Mouse (Mus musculus): ENCODE data around the gene Foxn1. TPM values are rescaled to one million over a fixed set of nuclear protein-coding genes. Genes with fewer than 3 reads are reported as not detected.
A peak's percentile ranks its signal among the peaks of the same experiment; 100 is the strongest.

Gene Foxn1
- polyA plus RNA-seq (2017; shearing (Covaris generic)) = under 1 TPM in 1 of 2 experiments, not detected in 1; 0.09 TPM

- ATAC-seq = no peak
Observed at GRCm38 (mm10) chr11:78386508-78387043, at the start of gene Foxn1. Gene Foxn1 (minus strand): TSS chr11:78386558.

GRCm38 (mm10) chr11:78435776-78436349, 49.5 kb upstream of the Foxn1 start:
- ATAC-seq = peak; percentile 53

DNA sequence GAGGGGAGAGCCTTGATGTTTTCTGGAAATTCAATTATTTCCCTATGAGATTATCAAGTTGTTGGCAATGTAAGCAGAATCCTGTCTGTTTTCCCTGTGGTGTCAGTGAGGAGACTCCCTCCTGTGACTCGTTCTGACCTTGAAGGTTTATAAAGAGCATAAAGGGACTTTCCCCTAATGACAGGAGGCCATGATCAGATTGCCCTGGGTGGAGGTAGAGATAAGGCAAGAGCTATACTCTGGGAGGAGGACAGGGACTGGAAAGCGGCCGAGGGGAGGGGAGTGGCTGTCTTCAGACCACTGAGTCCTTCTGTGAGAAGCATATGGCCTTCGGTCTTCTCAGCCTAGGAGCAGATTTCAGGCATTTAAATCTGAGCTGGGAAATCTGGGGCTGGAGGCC, 47.7 kb upstream of the Foxn1 start:
- ATAC-seq = no peak

DNA sequence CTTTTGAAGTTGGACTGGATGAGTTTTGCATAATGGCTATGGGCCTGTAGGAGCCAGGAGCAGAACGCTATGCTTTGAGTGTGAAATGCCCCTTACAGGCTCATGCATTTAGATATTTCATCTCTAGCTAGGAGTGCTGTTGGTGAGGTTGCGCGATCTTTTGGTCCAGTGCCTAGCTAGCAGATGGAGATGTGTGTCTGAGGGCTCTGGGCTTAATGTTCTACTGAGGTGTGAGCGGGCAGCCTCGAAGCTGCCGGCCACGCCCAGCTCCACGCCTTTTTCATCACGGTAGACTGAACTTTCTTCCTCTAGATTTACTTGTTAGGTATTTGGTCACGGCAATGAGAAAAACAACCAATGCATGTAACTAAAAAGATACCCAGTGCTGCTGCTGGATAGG, 44.8 kb upstream of the Foxn1 start:
- no peak for ATAC-seq

DNA sequence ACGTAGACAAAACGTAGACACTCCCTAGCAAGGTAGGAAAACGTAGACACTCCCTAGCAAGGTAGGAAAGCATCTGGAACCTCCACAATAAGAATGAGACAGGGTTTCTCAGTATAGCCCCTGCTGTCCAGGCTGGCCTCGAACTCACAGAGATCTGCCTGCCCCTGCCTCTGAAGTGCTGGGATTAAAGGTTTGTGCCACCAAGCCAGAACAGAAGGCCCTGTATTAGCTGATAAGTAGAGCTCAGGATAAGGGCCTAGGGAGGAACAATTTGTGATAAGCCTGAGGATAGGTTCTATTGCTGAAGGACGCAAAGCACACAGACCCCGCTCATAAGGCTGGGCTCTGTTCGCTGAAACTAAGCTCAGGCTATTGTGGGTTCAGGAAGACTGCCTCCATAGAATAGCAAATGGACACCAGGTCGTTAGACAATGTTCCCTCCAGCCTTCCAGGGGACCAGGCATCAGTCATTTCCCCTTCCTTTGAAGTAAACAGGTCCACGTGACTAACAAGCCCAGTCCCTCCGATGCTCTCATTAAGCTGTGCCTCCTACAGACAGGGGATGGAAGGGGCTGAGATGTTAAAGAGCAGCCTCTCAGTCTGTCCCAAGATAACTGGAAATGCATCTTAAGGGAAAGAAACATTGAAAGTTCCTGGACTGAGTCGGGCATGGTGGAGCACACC, 44.0 kb upstream of the Foxn1 start:
- ATAC-seq = no peak

GRCm38 (mm10) chr11:78428309-78428708, 42.0 kb upstream of the Foxn1 start:
- no peak for ATAC-seq

- no peak for ATAC-seq
Observed at GRCm38 (mm10) chr11:78427655-78428054, 41.3 kb upstream of the Foxn1 start.

GRCm38 (mm10) chr11:78425572-78425971, 39.2 kb upstream of the Foxn1 start:
- no peak for ATAC-seq

DNA sequence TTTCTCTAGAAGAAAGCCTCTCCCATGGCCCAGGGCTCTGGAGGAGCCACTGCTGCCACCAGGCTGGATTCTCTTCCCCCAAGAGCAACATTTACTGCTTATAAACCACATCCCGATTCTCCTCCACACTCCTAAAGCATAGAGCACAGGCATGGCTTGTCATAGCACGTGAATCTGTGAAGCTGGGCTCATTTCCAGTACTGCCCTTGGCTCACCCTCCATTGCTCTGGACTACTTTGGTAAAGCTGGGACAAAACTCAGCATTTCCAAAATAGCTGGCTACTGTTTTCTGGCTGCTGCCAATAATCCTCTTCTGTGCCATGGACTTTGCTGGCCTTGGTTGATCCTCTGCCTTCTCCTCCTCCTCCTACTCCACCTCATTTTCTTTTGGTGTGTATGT, 38.0 kb upstream of the Foxn1 start:
- ATAC-seq = no peak

DNA sequence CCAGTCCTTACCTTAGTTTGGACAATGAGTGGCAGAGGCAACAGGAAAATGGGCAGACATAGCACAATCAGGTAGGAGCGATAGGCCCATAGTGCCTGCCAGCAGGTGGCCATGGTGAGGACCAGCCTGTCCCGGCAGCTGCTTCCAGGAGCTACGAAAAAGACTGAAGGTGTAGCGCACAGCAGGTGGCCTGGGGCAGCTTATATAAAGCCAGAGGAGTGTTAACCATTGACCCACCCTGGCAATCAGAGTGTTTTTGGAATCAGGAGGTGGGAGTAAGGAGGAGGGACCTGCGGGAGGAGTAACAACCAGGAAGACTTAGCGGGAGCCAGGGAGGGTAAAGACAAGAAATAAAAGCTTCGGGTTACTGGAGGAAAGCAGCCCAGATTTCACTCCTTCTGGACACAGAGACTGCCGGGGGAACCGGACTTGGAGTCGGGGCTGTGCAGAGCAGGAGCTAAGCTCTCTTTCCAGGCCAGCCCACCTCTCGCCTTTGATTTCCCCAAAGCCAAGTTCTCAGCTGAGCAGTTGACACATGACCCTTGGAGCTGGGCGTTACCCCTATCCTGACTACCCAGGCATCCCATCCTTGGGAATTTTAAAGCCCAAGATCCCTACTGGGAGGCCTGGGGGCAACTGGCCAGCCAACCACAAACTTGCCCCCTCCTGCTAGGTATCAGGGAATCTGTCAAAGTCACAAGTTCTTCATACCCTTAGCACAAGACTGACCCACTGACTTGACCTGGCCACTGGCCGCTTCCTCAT, 35.9 kb upstream of the Foxn1 start, which contains the start of gene Slc13a2:
Gene Slc13a2, minus strand, starts transcription at position 163 of the 765 bp plus-strand sequence.
- no peak for ATAC-seq

GRCm38 (mm10) chr11:78421201-78422009, 35.0 kb upstream of the Foxn1 start:
- ATAC-seq = no peak

- ATAC-seq = no peak
Observed at GRCm38 (mm10) chr11:78420263-78420889, 34.0 kb upstream of the Foxn1 start.

DNA sequence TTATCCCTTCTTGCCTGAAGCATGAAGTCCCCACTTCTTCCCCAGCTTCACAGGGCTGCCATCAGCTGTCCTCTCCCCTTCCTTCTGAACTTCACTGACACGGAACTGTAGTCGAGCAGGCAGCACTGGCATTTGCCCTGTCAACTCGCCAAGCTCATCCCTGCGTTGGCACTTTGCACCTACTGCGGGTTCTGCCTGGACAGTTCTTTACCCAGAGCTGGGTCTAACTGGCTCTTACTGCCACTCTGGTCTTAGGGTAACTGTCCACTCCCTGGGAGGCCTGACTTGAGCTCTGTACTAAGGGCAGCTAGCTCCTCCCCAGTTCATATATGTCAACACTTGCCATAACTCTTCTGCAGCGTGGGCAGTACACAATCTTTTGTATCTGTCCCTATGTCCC, 30.5 kb upstream of the Foxn1 start:
- no peak for ATAC-seq

DNA sequence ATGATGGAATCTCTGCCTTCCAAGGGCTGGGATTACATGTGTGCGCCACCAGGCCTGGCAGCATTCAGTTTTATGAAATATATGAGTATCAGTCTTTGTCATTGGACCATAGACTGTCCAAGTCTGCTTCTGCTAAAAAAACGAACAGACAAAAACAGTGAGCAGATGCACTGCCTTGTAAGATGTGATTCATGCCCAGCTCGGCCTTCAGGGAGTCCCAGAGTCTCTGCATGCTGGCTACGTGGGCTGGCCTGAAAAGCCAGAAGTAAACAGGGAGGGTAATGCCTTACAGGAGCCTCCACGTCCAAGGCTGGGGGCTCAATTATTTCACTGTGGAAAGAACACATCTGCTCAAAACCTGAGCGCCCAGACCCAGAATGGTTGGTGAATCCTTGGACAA, 26.5 kb upstream of the Foxn1 start:
- ATAC-seq = no peak

DNA sequence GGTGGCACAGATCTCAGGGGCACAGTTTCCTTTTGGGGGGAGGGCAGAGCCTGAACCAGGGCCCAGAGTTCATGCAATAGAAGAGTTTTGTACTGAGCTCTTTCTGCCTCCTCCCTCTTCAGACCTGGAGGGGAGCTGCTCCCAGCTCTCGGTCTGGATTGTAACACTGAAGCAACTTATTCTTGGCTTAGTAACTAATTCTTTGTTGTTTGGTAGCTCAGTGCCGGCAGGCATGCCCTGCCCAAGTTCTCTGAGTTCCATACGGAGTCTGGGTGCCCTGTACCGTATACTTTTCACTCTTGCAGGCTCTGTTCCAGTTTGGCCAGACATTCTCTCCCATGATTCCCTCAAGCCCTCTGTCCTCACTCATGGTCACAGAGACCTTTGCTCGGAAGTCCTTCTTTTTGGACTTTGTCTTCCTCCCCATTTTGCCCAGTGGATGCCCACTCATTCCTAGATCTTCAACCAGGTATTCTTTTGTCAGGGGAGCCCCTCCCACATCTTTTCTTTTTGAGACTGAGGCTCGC, 26.0 kb upstream of the Foxn1 start:
- ATAC-seq = no peak

GRCm38 (mm10) chr11:78411606-78412323, 25.4 kb upstream of the Foxn1 start:
- no peak for ATAC-seq

DNA sequence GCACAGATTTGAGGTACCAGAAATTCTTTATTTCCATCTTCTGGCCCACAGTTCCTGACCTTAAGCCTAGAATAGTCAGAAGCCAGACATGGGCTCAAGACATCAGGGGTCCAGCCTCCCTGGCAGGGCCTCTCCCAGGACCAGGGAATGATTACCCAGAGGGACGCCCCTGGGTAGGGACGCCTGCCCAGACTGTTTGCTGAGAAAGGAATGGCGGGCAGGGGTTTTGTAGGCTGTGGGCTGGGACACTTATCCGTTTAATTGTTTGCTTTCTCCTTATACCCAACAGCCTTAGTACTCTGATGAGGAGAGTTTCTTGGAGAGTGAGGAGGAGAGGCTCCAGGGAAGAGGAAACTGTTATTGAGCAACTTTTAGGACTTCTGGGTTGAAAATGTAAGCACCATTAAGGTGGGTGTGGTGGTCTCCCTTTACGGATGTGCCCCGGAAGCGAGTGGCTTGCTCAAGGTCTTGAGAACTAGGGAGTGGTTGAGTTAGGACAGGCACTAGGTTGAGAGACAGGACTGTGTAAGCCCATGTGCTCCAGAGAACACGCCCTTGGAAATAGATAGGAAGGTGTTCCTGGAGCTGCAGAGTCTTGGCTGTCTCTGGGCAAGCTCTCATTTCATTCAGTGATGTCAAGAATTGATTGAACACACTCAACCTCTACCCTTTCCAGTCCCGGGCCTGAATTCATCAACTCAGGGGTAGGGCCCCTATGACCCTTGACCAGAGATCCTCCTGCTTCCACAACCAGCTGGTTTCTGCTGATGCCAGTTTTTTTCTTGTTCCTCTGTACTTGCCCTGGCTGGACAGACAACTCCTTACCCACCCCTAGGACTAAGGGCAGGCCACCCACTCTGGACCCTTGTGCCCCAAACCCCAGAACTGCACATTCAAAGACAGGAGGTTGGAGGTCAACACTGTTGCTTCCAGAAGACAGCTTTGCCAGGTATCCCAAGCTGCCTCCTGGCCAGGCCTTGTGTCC, 22.2 kb upstream of the Foxn1 start:
- ATAC-seq = no peak

GRCm38 (mm10) chr11:78402062-78402461, 15.7 kb upstream of the Foxn1 start:
- ATAC-seq = no peak

DNA sequence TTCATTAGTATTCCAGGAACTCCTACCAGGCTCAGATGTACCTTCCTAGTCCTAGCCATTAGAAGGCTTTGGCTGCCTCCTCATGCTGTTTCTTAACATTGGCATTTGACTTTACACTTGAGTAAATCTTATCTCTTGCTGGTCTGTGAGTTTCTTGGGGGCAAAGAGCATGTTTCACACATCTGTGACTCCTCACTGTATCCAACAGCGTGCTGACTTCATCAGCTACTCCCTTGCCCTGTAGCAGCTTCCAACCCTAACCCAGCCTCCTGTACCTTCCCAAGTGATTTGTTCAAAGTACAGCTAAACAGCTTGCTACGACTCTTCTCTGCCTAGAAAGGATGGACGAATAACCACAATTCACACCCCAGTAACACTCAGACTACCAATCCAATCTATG, 15.1 kb upstream of the Foxn1 start:
- ATAC-seq = no peak

DNA sequence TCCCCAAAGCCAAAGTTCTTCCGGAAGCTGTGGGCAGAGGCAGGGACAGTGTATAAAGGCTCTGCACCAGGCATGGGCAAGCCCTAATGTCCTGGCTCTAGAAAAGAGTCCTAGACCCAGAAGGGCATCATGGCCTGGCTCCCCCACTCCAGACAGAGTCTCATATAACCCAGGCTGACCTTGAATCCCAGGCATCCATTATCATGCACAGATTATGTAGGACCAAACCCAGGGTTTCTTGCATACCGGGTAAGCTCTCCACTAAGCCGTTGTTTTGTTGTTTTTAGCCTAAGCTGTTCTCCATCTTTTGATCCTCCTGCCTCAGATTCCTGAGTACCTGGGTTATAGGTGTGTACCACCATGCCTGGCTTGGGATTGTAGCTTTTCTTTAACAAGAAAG, 14.6 kb upstream of the Foxn1 start:
- no peak for ATAC-seq

All from CD4-positive, CD25-positive, alpha-beta regulatory T cell, adult 4 months (primary cell).